Mouse (Mus musculus) midbrain, postnatal 0 days (tissue): ENCODE measurements at regions not wholly inside any gene's neighbourhood (a gene's known extent, or its start where the extent isn't known, plus 50 kb on each side); places are given as distances from the start of the nearest gene placed in this dataset.

Source experiments
- ATAC-seq: fragments of 200-750 bp; cut with Nextera tagmentation; 2 replicates; pipeline ENCODE4 v1.8.0; 2017; ENCODE audit warnings: moderate number of reproducible peaks, mild to moderate bottlenecking, moderate TSS enrichment, moderate library complexity; ENCODE audit not compliant: low FRiP score
- DNase-seq: peaks from one replicate; pipeline ENCODE4 v3.0.0-alpha.2; 2015; ENCODE audit warnings: low spot score
- H3K27ac ChIP-seq: fragments of 300-500 bp; sonication (generic); 2 replicates; pipeline ENCODE4 v1.5.1; 2014; ENCODE audit warnings: low read depth, mild to moderate bottlenecking, low read length, mixed read lengths
- H3K27me3 ChIP-seq: fragments of 300-500 bp; sonication (generic); 2 replicates; pipeline ENCODE4 v1.6.1; 2014; ENCODE audit warnings: low read length, control low read depth, mixed read lengths; ENCODE audit not compliant: insufficient read depth
- H3K36me3 ChIP-seq: fragments of 300-500 bp; sonication (generic); 2 replicates; pipeline ENCODE4 v1.6.1; 2014; ENCODE audit warnings: low read length, control low read depth, mixed read lengths; ENCODE audit not compliant: insufficient read depth
- H3K4me1 ChIP-seq: fragments of 300-500 bp; sonication (generic); 2 replicates; pipeline ENCODE4 v1.6.1; 2014; ENCODE audit warnings: mild to moderate bottlenecking, control low read depth, antibody characterized with exemption, low read length, mixed read lengths; ENCODE audit not compliant: insufficient read depth
- H3K4me2 ChIP-seq: fragments of 300-500 bp; sonication (generic); 2 replicates; pipeline ENCODE4 v1.6.1; 2014; ENCODE audit warnings: low read depth, mild to moderate bottlenecking, low read length, mixed read lengths; ENCODE audit not compliant: poor library complexity, severe bottlenecking
- H3K4me3 ChIP-seq: fragments of 300-500 bp; sonication (generic); 2 replicates; pipeline ENCODE4 v1.5.1; 2014; ENCODE audit warnings: low read depth, mild to moderate bottlenecking, low read length, moderate library complexity
- H3K9ac ChIP-seq: fragments of 300-500 bp; sonication (generic); replicated peaks from 2 replicates; pipeline ENCODE4 v1.6.1; 2014; ENCODE audit warnings: mild to moderate bottlenecking, low read length, moderate library complexity, mixed read lengths; ENCODE audit not compliant: poor library complexity, severe bottlenecking
- H3K9me3 ChIP-seq: fragments of 300-500 bp; sonication (generic); 2 replicates; pipeline ENCODE4 v1.6.1; 2016; ENCODE audit warnings: low read length, control low read depth
- CTCF ChIP-seq: IDR thresholded peaks from 2 replicates; pipeline ENCODE4 v1.5.1; 2016; ENCODE audit warnings: antibody characterized with exemption, mild to moderate bottlenecking
- WGBS: fragments of 180-500 bp; shearing (Covaris S2); extraction: QIAGEN DNeasy Blood & Tissue Kit; methylation state at CpG from one replicate; pipeline ENCODE4 v1.1.7; 2014; 5-methylcytosine and 5-hydroxymethylcytosine counted together

- no peak overlapping the region for H3K9ac ChIP-seq
- no peaks in the 10 kb centered on the region for H3K36me3 ChIP-seq
- no peak for DNase-seq
- ATAC-seq, result no peak
- H3K4me3 ChIP-seq, result no peak overlapping the region
- no peaks in the 10 kb centered on the region for H3K4me1 ChIP-seq
- H3K4me2 ChIP-seq, result no peak overlapping the region
- WGBS, result 81% methylated on average over 4 of the region's 4 CpGs
- no peaks in the 10 kb centered on the region for H3K9me3 ChIP-seq
- peak; percentile 46 for TF ChIP-seq CTCF
- H3K27me3 ChIP-seq, result no peaks in the 10 kb centered on the region
- H3K27ac ChIP-seq, result no peak overlapping the region
These were observed 94.7 kb upstream of the Tram1l1 start for GRCm38 (mm10) chr3:124225982-124226381.

- Histone ChIP-seq H3K27me3 (no peaks in the 10 kb centered on the region), H3K9me3 (no peaks in the 10 kb centered on the region), H3K4me3 (no peak overlapping the region), H3K4me1 (no peaks in the 10 kb centered on the region), H3K36me3 (no peaks in the 10 kb centered on the region), H3K27ac (no peak overlapping the region), H3K4me2 (no peak overlapping the region), H3K9ac (no peak overlapping the region)
- no peak for TF ChIP-seq CTCF
- DNase-seq (peak; percentile 21), ATAC-seq (no peak)
These were observed 93.0 kb upstream of the Tram1l1 start for GRCm38 (mm10) chr3:124227701-124228100.

GRCm38 (mm10) chr3:124240936-124241733 is 79.5 kb upstream of the Tram1l1 start:
- Histone ChIP-seq H3K9me3 (no peaks in the 10 kb centered on the region), H3K4me1 (no peaks in the 10 kb centered on the region), H3K27ac (no peak overlapping the region), H3K36me3 (no peaks in the 10 kb centered on the region), H3K27me3 (no peaks in the 10 kb centered on the region), H3K9ac (no peak overlapping the region), H3K4me2 (no peak overlapping the region), H3K4me3 (no peak overlapping the region)
- DNase-seq (no peak), ATAC-seq (no peak)
- TF ChIP-seq CTCF, result no peak
- WGBS, result 75% methylated on average over 5 of the region's 5 CpGs

GRCm38 (mm10) chr3:124241734-124242006 is 79.0 kb upstream of the Tram1l1 start:
- DNase-seq, result no peak
- WGBS, result 92% methylated on average over 1 of the region's 1 CpGs
- Histone ChIP-seq H3K4me2 (no peak overlapping the region), H3K9me3 (no peaks in the 10 kb centered on the region), H3K4me1 (no peaks in the 10 kb centered on the region), H3K27ac (no peak overlapping the region), H3K4me3 (no peak overlapping the region), H3K9ac (no peak overlapping the region), H3K36me3 (no peaks in the 10 kb centered on the region), H3K27me3 (no peaks in the 10 kb centered on the region)
- no peak for TF ChIP-seq CTCF
- ATAC-seq, result no peak

GRCm38 (mm10) chr3:124262150-124262549 is 58.5 kb upstream of the Tram1l1 start:
- no peak for DNase-seq
- no peak for ATAC-seq
- H3K27me3 ChIP-seq, result no peaks in the 10 kb centered on the region
- no peak overlapping the region for H3K9ac ChIP-seq
- H3K27ac ChIP-seq, result no peak overlapping the region
- H3K4me1 ChIP-seq, result no peaks in the 10 kb centered on the region
- no peaks in the 10 kb centered on the region for H3K9me3 ChIP-seq
- 50% methylated on average over 3 of the region's 3 CpGs for WGBS
- no peaks in the 10 kb centered on the region for H3K36me3 ChIP-seq
- no peak overlapping the region for H3K4me3 ChIP-seq
- H3K4me2 ChIP-seq, result no peak overlapping the region
- TF ChIP-seq CTCF, result no peak

GRCm38 (mm10) chr3:124266821-124267220 is 53.8 kb upstream of the Tram1l1 start:
- Histone ChIP-seq H3K36me3 (no peaks in the 10 kb centered on the region), H3K9me3 (no peaks in the 10 kb centered on the region), H3K9ac (no peak overlapping the region), H3K4me1 (no peaks in the 10 kb centered on the region), H3K27me3 (no peaks in the 10 kb centered on the region), H3K4me2 (no peak overlapping the region), H3K4me3 (no peak overlapping the region), H3K27ac (no peak overlapping the region)
- no peak for TF ChIP-seq CTCF
- ATAC-seq, result no peak; the same call in 1 of the 2 replicates
- 28% methylated on average over 5 of the region's 5 CpGs for WGBS
- peak; percentile 66 for DNase-seq
